Mouse (Mus musculus) adipocyte (in vitro differentiated cells): Measurements from ENCODE around the gene Slc26a10.
A peak's percentile ranks its signal among the peaks of the same experiment; 100 is the strongest.

ENCODE experiments used
- DNase-seq: peaks from one replicate; pipeline ENCODE4 v3.0.0-alpha.2; 2016; ENCODE audit warnings: low spot score

Slc26a10 gene

DNA sequence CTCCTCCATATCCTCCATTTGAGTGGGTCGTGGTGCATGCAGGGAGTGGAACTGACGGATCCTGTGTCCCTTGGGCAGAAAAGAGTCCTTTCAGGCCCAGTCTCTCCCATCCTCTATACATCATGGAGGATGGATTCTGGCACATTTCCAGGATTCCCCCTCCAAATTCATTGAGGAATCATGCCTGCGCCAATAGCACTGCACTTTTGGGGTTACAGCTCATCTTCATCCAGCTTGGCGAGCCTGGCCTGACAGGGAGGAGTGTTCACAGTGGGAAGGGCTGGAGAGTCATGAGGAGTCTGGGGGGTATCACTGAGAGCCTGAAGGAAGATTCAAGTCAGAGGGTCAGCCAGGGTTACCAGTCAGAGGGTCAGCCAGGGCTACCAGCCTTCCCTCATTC lies 2.2 kb upstream of the Slc26a10 start:
- no peak for DNase-seq

DNA sequence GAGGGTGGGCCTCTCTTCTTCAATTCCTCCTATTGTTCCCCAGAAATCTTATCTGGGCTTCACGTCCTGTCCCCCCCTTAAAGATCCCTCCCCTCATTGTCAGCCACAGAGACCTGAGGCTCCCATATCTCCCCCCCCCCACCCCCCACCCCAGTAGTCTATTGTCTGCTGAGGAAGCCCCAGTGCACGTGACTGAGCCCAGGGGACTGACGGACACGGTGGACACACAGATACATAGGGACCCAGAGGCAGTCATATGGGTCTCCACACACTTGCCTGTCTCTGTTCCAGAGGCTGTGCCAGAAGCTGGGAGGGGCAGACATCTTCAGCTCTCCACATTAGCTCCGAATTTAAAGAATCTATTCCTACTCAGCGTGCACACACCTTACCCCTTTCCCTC lies 1.1 kb upstream of the Slc26a10 start:
- no peak for DNase-seq

DNA sequence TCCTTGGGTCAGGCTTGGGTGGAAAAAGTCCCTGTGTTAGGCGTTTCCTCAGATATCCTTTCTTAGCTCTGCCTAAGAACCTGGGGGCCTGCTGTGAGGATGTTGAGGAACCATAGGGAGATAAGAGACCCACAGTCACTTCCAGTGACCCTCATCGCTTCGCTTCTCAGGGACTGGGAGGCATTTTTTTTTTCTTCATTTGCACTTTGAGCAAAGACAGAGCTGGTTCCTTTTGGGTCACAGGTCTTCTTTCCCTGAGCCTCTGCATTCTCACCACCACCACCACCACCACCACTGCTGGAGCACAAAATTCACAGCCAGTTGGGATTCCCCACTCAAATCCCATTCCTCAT lies 226 bp upstream of the Slc26a10 start:
- no peak for DNase-seq

DNA sequence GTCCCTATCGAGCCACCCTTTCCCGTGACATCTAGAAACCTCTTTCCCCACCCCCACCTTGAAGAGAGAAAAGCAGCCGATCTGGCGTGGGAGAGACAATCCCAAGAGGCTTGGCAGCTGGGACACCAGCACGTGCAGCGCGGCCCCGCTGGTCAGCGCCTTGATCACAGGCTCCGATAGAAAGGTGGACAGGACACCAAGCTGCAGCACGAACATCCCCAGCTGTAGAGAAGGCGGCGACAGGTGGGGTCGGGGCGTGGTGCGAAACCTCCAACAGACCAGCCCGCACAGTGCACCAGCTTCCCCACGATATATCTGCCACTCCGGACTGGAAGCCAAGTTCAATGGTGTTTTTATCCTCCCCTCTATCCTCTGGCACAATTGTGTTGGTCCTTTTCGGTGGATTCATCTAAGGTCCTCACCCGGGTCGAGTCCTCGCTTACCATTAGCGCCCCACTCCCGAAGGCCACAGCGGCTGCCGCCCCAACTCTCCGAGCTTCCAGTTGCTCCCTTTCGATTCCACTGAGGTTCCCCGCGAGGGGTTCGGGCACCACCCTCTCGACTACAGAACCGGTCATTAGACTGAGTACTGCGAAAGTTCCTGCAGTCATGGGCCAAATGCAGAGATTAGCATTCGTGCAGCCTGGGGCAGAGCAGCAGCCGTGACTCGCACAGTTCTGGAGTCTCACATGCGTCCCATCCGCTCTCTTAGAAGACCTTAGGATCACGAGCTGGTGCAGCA lies 2.0 kb downstream of the Slc26a10 start:
- DNase-seq: no peak

DNA sequence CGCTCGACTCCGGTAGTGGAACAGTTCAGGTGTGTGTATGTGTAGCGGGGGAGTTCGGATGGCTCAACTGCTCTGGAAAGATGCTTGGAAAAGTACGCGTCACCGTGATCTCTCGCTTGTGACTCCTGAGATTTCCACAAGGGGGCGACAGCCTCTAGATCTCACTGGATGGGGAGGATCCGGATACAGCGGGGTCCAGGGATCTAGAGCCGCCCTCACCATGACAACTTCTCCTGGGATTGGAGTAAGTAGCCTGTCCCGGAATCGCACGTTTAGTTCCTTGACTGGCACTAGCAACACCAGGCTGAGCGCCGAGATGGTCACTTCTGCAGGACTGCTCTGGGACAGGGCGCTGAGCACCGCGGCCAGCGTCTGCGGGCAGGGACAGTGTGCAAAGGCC lies 2.7 kb downstream of the Slc26a10 start:
- DNase-seq: no peak

DNA sequence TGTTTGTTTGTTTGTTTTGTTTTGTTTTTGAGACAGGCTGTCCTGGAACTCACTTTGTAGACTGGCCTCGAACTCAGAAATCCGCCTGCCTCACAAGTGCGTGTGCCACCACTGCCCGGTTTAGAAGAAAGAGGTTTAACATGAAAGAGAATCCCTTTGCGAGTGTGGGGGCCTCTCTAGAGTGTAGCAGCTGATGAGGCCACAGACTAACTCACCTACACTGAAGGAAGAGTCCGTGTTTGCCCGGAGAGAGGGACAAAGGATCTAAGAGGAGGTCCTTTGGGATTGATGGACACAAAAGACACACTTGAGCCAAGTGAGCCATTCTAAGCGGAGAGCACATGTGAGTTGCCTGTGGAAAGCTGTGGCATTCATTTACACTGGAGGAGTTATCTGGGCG lies 3.2 kb downstream of the Slc26a10 start:
- no peak for DNase-seq

DNA sequence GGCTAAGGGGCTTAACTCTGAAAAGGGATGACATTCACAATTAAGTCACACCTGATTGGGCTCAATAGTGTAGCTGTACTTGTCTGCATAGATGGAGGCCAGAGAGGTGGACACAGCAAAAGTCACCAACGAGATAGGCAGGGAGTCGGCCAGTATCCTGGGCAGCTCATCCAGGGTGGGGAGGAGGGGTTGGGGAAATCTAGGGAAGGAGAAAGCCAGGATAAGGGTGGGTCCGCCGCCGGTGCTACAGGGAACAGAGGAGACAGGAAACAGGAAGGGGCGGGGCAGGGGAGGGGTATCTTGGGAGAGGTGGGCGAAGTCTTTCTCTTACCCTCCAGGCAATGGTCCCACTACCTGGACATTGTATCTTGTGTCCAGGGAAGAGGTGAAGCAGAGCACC lies 3.7 kb downstream of the Slc26a10 start:
- DNase-seq: no peak

DNA sequence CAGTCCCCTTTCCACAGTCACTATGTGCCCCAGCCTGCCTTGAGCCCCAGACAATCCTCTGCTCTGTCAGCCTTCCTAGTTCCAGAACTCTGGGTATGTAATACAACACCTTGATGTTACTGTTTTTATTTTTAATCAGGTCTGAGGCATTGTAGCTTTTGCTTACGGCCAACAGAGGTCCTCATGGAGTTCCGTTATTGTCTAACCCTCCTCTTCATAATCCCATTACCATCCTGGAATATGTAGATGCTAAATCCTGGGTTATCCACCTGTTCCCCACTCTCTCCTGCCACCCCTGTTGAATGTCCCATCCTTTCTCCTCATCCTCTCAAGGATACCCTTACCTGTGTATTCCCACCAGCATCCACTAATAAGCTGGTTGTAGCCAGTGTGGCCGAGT lies 4.2 kb downstream of the Slc26a10 start:
- DNase-seq: no peak

DNA sequence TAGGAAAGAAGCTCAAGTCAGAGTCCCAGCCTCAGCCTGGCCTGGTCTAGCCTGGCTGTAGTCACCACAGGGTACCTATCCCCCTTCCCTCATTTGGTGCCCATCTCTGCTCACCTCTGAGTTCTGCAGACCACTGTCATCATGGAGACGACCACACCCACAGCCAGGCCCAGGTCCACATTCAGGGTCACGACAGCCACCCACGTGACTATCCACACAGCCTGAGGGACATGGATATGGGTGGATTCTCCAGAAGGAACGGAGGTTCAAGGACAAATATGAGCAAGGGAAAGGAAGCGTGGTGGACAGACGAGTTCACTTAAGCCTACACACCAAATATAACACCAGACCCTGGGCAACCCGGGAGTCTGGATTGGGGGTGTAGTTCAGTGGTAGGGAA lies 6.3 kb downstream of the Slc26a10 start:
- no peak for DNase-seq

DNA sequence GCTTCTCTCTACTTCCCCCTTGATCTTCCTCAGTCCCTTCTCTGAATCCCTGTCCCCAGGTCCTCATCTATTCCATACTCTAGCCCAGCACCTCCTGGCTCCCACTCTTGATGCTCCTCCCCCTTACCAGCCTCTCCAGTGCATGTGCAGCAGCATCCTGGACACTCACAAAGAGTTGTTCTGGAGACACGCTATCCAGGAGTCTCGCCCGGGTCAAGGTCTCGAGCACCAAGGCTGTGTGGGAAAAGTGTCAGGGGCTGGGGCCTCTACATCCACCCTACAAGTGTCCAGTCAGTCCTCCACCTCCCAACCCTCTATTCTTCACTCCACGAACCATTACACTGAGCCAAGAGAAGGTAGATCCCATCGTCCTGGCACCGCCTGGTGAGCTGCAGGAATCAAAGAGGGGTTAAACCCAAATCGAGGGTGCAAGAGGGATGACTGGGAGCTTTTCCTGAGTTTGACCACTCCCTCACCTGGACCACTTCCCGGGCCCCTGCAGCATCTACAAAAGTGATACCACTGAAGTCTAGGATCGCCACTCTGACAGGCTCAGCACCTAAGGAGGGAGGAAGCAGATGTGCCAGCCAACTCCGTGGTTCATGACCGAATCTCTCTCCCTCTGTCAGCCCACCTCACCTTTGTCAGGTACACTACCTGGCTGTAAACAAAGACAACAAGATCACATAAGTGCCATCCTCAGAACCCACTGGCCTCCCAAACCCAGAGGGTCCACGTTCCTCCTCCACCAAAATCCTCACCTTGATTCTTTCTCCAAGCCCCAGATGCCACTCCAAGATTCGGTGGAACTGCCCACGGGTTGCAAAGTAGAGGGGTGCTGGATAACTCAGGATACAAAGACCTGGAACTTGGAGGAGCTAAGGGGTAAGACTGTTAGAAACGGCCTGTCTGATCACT lies 7.0 kb downstream of the Slc26a10 start:
- DNase-seq: no peak

DNA sequence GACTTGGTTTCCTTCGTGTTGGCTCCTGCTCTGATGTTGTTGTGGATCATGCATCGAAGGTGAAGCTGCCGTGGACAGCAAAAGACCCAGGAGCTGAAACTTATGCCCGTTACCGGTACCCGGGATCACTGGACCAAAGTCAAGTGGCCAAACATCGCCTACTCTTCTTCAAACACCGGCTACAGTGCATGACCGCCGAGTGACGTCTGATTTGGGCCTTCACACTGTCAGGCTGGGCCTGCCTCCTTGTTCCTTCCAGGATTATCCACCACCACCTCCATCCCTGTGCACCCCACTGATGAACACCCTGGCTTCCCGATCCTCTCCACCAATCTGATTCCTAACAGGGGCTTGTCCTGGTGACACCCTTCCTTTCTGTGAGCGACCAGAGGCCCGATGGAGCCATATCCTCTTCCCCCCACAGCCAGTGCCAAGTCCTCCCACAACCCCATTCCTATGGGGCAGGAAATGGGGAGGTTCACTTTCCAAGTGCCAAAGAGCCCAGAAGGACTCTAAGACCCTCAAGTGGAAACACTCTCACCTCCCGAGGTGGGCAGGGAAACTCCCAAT lies 8.7 kb downstream of the Slc26a10 start:
- no peak for DNase-seq

DNA sequence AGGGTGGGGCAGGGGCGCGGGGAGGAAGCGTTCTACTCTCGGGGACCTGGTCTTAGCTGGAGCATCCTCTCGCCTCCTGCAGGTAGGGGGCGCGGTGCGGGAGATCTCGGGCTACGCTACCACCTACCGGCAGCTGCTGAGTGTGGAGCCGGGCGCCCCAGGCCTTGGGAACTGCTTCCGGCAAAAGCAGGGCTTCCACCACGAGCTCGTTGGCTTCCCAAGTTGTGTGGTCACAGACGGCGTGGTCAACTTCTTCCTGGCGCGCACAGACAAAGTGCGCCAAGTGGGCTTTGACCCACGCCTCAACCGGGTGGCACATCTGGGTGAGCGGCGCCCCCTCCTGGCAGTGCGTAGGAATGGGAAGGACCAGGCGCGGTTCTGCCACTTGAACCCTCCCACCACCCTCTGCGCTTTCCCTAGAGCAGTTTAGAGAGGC lies 9.6 kb downstream of the Slc26a10 start:
- peak; percentile 54 for DNase-seq

DNA sequence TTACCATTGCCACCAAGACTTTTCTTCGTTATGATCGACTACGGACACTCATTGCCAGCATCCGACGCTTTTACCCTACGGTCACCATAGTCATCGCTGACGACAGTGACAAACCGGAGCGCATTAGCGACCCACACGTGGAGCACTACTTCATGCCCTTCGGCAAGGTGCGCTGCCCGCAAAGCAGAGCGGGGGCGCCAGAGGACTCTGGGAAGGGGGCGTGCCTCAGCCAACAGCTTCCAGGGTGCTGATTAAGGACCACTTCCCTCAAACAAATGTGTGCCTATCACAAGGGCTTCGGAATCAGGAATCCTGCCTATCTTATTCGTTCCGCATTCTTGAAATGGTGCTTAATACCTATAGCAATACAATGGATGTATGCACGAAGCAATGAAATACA lies 10.4 kb downstream of the Slc26a10 start:
- no peak for DNase-seq

DNA sequence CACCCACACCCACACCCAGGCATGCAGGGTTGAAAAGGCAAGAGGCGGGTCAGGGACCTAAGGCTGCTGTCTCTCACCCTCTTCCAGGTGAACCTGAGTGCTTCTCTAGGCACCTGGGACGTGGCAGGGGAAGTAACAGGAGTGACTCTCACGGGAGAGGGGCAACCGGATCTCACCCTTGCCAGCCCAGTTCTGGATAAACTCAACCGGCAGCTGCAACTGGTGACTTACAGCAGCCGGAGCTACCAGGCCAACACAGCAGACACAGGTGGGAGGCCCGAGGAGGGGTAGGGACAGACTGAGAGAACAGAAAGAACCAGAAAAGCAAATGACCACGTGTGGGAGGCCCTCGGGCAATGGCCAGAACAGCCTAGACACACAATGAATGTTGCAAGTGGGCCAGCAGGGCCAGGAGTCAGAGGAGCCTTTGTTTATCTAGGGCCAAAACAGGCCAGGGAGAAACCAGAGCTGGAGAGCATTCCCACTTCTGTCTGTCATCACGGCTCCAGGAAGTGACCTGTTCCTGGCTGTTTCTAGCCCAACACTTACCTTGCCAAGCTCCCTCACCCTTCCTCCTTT lies 12.7 kb downstream of the Slc26a10 start:
- DNase-seq: peak; percentile 85

DNA sequence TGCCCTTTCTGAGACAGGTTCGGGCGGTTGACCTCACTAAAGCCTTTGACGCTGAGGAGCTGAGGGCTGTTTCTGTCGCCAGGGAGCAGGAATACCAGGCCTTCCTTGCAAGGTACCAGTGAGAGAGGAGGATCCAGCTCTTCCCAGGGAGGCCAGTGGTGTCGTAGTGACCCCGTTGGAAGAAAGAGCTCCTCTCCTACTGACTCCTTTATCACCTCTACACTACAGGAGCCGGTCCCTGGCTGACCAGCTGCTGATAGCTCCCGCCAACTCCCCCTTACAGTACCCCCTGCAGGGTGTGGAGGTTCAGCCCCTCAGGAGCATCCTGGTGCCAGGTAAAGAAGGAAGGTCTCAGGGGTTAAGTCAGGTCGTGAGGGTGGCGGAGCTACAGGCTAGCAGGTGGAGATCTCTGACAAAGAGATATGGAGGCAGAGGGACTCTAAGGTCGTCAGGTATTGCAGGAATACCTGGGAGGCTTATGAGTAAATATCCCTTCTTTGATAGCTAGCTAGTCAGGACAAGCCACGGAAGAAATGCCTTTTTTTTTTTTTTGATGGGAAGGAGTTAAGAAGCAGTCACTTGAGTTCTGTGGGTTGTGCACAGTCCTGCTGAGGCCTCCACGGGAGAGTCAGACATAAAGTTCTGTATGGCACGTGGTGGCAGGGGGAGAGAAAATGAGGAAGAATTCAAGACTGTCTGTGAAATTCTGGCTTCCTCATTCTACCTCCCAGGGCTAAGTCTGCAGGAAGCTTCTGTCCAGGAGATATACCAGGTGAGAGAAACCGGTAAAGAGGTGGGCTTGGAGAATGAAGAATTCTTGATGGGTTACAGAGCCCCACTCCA lies 13.5 kb downstream of the Slc26a10 start:
- DNase-seq: no peak

DNA sequence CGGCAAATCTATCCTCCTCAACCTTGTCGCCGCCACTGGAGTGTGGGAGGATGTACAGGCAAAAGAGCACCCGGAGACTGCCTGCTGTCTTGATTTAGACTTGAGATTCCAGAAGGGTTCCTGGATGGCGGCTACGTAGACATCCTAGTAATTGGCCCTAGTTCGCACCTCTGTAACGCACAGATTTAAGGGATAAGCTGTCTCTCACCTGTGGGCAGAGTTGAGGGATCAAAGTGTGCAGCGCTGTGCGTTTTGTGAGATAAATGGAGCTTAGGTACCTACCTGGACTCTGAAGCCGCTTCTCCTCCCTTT lies 14.1 kb downstream of the Slc26a10 start:
- no peak for DNase-seq

DNA sequence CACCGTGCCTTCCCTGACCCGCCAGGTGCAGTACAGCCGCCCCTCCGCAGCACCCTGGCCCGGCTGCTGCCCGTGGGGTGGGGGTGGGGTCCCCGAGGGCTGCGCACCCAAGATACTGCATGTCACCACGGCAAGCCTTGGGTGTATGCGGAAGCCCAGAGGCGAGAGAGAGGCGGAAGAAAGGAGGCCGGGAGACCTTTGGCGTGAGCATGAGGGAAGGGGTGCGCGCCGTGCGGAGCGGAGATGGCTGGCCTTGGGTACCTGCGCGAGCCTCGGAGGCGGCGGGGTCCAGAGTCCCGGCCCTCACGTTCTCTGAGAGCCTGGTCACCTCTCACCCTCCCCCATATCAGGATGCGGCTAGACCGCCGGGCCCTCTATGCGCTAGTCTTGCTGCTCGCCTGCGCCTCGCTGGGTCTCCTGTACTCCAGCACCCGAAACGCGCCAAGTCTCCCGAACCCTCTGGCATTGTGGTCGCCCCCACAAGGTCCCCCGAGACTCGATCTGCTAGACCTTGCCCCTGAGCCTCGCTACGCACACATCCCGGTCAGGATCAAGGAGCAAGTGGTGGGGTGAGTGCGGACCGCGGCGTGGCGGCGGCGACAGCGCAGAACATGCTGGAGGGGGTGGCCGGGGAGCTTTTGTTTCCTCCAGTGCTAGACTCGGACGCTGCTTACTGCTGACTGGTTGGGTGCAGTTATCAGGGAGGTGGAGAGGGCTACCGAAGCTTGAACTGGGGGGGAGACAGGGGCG lies 14.6 kb downstream of the Slc26a10 start:
- DNase-seq: no peak

DNA sequence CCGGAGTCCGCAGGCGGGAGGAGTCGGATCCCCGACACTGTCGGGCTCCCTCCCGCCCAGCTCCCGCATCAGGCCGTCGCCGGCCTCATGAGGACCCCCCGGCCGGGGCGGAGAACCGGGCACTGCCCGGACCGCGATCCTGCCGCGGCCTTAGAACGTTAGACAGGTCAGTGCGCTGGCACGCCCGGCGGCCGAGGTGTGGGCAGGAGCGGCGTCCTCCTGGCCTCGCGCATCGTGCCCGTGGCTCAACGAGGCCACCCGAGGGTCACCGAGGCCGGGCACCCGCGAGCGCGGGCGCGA lies 15.1 kb downstream of the Slc26a10 start:
- no peak for DNase-seq

DNA sequence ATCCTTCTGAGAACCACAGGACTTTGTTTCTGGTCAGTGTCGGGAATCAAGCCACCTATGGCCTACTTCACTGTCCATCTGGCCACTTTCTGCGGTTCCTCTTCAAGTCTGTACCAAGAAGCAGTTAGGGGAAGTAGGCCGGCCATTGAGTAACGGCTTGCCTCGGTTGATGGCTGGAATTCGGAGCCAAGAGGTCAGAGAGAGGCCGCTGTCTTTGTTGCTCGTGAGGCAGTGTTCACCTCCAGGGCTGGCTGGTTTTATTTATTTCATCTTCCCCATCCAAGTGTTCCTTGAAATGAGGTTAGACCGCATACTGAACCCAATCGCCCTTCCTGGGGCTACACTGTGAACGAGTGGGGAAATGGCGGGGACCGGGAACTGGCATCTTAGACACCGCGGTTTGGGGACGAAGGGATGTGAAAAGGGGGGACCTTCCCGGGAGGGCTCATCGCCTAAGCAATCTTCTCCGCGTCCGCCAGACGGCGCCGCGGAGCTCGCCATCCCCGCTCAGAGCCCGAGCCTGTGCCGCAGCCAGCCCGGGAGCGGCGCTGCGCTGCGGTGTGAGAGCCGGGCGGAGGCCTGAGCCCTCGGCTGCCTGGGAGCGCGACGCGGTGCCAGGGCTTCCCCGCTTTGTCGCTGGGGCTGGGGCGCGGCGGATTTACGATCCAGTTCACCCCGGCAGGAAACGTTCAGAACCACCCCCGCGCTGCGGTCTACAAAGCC lies 15.7 kb downstream of the Slc26a10 start, which contains the start of gene B4galnt1:
B4galnt1 (plus strand) TSS at position 595 of the 723 bp plus-strand sequence.
- DNase-seq: peak; percentile 24

DNA sequence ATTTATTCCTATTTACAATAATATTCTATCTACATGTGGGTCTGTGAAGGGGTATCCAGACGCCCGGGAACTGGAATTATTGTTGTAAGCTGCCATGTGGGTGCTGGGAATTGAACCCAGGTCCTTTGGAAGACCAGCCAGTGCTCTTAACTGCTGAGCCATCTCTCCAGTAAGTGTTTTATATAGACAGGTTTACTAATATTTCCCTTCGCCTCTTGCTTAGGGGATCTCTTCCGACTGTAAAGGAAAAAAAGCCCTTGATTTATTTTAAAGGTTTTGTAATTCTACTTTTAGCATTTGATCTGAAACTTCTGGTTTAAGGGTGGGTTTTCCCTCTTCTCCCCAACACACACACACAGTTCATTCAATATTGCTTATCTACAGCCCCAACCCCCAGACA lies 16.3 kb downstream of the Slc26a10 start:
- DNase-seq: no peak
